Mouse (Mus musculus): ENCODE results near the gene Nup214. TPM values are rescaled to one million over a fixed set of nuclear protein-coding genes. Genes with fewer than 3 reads are reported as not detected.

The Nup214 gene
- polyA plus RNA-seq (2012; rRNA removed) (41.3 and 48.2 TPM in 2 replicates), polyA plus RNA-seq (2014; fragmentation: Nextera tagmentation; extraction: Ambion mirVana) (65.2 and 70.7 TPM in 2 replicates)

GRCm38 (mm10) chr2:31974141-31974808 is at the start of gene Nup214:
Nup214 (plus strand) TSS chr2:31974436.
- TF ChIP-seq POLR2A (IDR thresholded peaks at IDR 0.05; ENCODE audit: borderline replicate concordance, extremely low read depth, insufficient read depth, insufficient read length), result peak; percentile 36; the same call in 1 of the 2 replicates
- H3K36me3 ChIP-seq (ENCODE audit: control insufficient read depth, insufficient read depth, low read length), result peaks cover 45% of the 10 kb centered on the region
- ATAC-seq (ENCODE audit: low FRiP score, low read depth), result peak; percentile 100
- DNase-seq (ENCODE audit: low spot score), result peak; percentile 98
- no peaks in the 10 kb centered on the region for H3K27me3 ChIP-seq (ENCODE audit: control insufficient read depth, insufficient read depth, low read length)
- H3K27ac ChIP-seq (replicated peaks; ENCODE audit: low read depth, low read length), result peak within 1 kb of the TSS; percentile 70
- H3K4me1 ChIP-seq (ENCODE audit: control insufficient read depth, insufficient read depth, low read length), result peaks cover 13% of the 10 kb centered on the region
- H3K9me3 ChIP-seq (ENCODE audit: control insufficient read depth, low read length), result no peaks in the 10 kb centered on the region
- WGBS, result 2% methylated on average over 56 of the region's 60 CpGs
- H3K4me3 ChIP-seq (replicated peaks; ENCODE audit: low read length), result peak within 1 kb of the TSS; percentile 96
- H3K4me2 ChIP-seq (replicated peaks; ENCODE audit: low read depth, low read length, severe bottlenecking), result peak within 1 kb of the TSS; percentile 82
- H3K9ac ChIP-seq (ENCODE audit: low read depth, low read length, severe bottlenecking), result peak within 1 kb of the TSS; percentile 95

DNA sequence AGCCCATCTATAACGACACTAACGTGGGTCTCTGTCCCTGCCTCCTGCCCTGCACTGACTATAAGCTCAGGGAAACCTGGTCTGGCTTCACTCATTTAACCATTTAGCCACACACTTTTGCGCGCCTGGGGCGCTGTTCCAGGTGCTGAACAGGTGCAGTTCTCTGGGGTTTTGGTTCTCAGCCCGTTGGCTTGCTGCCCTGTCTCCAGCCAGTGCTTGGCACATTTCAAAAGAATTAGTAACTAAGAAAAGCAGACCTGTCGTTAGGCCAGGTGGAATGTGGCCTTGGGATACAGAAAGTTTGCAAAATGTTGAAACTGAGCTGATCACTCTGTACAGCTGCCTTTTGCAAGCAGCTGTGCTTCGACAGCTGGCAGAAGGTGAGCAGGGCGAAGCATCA is 49.4 kb upstream of the Nup214 start:
- Histone ChIP-seq H3K9me3 (ENCODE audit: control insufficient read depth, low read length) (no peaks in the 10 kb centered on the region), H3K27me3 (ENCODE audit: control insufficient read depth, insufficient read depth, low read length) (no peaks in the 10 kb centered on the region), H3K36me3 (ENCODE audit: control insufficient read depth, insufficient read depth, low read length) (no peaks in the 10 kb centered on the region), H3K4me2 (replicated peaks; ENCODE audit: low read depth, low read length, severe bottlenecking) (no peak overlapping the region), H3K27ac (replicated peaks; ENCODE audit: low read depth, low read length) (no peak overlapping the region), H3K4me3 (replicated peaks; ENCODE audit: low read length) (no peak overlapping the region), H3K9ac (ENCODE audit: low read depth, low read length, severe bottlenecking) (no peak overlapping the region), H3K4me1 (ENCODE audit: control insufficient read depth, insufficient read depth, low read length) (no peaks in the 10 kb centered on the region)
- ATAC-seq (ENCODE audit: low FRiP score, low read depth), result no peak
- DNase-seq (ENCODE audit: low spot score), result peak; percentile 48
- 19% methylated on average over 9 of the region's 9 CpGs for WGBS
- TF ChIP-seq POLR2A (IDR thresholded peaks at IDR 0.05; ENCODE audit: borderline replicate concordance, extremely low read depth, insufficient read depth, insufficient read length), result no peak

DNA sequence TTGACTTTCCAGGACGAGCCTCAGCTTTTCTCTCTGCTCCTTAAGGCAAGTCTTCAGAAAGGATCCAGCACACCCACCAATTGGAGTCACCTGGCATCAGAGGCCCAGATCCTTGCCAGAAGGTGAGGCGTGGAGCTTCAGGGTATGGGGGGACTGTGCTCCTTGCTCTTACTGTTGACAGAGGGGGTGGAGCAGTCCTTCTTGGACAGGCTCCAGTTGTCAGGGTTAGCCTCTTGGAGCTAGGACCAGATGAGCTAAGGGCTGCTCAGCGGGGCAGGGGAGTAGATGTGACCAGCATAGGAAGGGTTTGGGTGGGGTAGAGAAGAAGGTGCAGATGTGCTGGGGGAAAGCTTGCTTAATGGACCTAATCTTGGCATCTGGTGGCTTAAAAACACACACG is 48.3 kb upstream of the Nup214 start:
- WGBS, result 50% methylated on average over 4 of the region's 4 CpGs
- ATAC-seq (ENCODE audit: low FRiP score, low read depth), result no peak
- Histone ChIP-seq H3K9me3 (ENCODE audit: control insufficient read depth, low read length) (no peaks in the 10 kb centered on the region), H3K36me3 (ENCODE audit: control insufficient read depth, insufficient read depth, low read length) (no peaks in the 10 kb centered on the region), H3K4me3 (replicated peaks; ENCODE audit: low read length) (no peak overlapping the region), H3K27ac (replicated peaks; ENCODE audit: low read depth, low read length) (no peak overlapping the region), H3K4me1 (ENCODE audit: control insufficient read depth, insufficient read depth, low read length) (no peaks in the 10 kb centered on the region), H3K4me2 (replicated peaks; ENCODE audit: low read depth, low read length, severe bottlenecking) (no peak overlapping the region), H3K9ac (ENCODE audit: low read depth, low read length, severe bottlenecking) (no peak overlapping the region), H3K27me3 (ENCODE audit: control insufficient read depth, insufficient read depth, low read length) (no peaks in the 10 kb centered on the region)
- no peak for TF ChIP-seq POLR2A (IDR thresholded peaks at IDR 0.05; ENCODE audit: borderline replicate concordance, extremely low read depth, insufficient read depth, insufficient read length)
- no peak for DNase-seq (ENCODE audit: low spot score)

- H3K9me3 ChIP-seq (ENCODE audit: control insufficient read depth, low read length), result no peaks in the 10 kb centered on the region
- ATAC-seq (ENCODE audit: low FRiP score, low read depth) (no peak), DNase-seq (ENCODE audit: low spot score) (no peak)
- WGBS, result 76% methylated on average over 3 of the region's 3 CpGs
- no peak for TF ChIP-seq POLR2A (IDR thresholded peaks at IDR 0.05; ENCODE audit: borderline replicate concordance, extremely low read depth, insufficient read depth, insufficient read length)
- no peaks in the 10 kb centered on the region for H3K4me1 ChIP-seq (ENCODE audit: control insufficient read depth, insufficient read depth, low read length)
- H3K4me2 ChIP-seq (replicated peaks; ENCODE audit: low read depth, low read length, severe bottlenecking), result no peak overlapping the region
- no peak overlapping the region for H3K27ac ChIP-seq (replicated peaks; ENCODE audit: low read depth, low read length)
- no peak overlapping the region for H3K4me3 ChIP-seq (replicated peaks; ENCODE audit: low read length)
- no peak overlapping the region for H3K9ac ChIP-seq (ENCODE audit: low read depth, low read length, severe bottlenecking)
- H3K36me3 ChIP-seq (ENCODE audit: control insufficient read depth, insufficient read depth, low read length), result no peaks in the 10 kb centered on the region
- no peaks in the 10 kb centered on the region for H3K27me3 ChIP-seq (ENCODE audit: control insufficient read depth, insufficient read depth, low read length)
Observed at GRCm38 (mm10) chr2:31929664-31930063, 44.6 kb upstream of the Nup214 start.

DNA sequence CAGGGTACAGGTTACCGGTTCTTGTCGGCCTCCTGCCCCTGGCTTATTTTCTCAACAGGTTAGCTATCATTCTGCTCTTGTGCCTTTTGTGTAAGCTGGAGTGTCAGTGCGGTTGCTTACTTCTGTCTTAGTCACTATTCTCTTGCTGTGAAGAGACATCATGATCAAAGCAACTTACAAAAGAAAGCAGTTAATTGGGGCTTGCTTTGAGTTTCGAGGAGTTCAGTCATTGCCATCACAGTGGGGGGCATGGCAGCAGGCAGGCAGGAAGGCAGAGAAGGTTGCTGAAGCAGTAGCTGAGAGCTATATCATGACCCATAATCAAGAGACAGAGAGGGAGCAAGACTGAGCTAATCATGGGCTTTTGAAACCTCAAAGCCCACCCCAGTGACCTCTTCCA is 39.7 kb upstream of the Nup214 start:
- H3K4me3 ChIP-seq (replicated peaks; ENCODE audit: low read length), result no peak overlapping the region
- no peak overlapping the region for H3K27ac ChIP-seq (replicated peaks; ENCODE audit: low read depth, low read length)
- DNase-seq (ENCODE audit: low spot score) (no peak), ATAC-seq (ENCODE audit: low FRiP score, low read depth) (no peak)
- H3K36me3 ChIP-seq (ENCODE audit: control insufficient read depth, insufficient read depth, low read length), result no peaks in the 10 kb centered on the region
- H3K27me3 ChIP-seq (ENCODE audit: control insufficient read depth, insufficient read depth, low read length), result no peaks in the 10 kb centered on the region
- TF ChIP-seq POLR2A (IDR thresholded peaks at IDR 0.05; ENCODE audit: borderline replicate concordance, extremely low read depth, insufficient read depth, insufficient read length), result no peak
- WGBS, result 45% methylated on average over 4 of the region's 4 CpGs
- H3K4me2 ChIP-seq (replicated peaks; ENCODE audit: low read depth, low read length, severe bottlenecking), result no peak overlapping the region
- H3K9me3 ChIP-seq (ENCODE audit: control insufficient read depth, low read length), result no peaks in the 10 kb centered on the region
- no peaks in the 10 kb centered on the region for H3K4me1 ChIP-seq (ENCODE audit: control insufficient read depth, insufficient read depth, low read length)
- no peak overlapping the region for H3K9ac ChIP-seq (ENCODE audit: low read depth, low read length, severe bottlenecking)
